Mouse (Mus musculus) embryo, embryonic 10.5 days (tissue): ENCODE measurements around the gene Nol7.
A peak's percentile ranks its signal among the peaks of the same experiment; 100 is the strongest.

Source experiments
- DNase-seq: peaks from one replicate; pipeline ENCODE4 v3.0.0-alpha.2; 2015; ENCODE audit warnings: low spot score

Gene Nol7

DNA sequence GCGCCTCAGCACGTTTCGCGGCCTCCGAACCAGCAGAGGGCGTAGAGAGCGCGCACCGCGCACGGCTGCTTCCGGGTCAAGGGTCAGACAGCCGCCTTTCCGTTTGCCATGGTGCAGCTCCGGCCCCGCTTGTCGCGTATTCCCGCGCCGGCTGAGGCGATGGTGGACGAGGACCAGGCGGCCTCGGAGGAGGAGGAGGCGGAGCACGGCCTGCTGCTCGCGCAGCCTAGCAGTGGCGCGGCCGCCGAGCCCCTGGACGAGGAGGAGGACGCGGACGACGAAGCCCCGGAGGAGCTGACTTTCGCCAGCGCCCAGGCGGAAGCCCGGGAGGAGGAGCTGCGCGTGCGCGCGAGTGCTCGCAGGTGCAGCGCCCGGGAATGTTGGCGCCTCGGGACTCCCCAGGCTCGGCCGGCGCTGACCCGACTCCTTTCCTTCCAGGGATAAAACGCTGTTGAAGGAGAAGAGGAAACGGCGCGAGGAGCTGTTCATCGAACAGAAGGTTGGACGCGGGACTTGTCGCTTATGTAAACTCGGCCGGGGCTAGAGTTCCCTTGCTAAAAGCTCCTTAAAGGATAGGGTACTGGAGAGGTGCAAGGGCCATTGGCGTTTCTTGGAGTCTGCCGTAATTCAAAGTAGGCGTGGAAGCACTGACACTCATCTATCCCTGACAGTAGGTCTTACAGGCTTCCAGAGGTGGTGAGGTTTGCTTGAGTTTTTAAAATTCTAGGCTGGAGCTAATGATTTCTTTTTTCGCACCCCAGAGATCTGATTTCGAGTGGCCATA, at the start of gene Nol7:
Nol7 (plus strand) TSS at position 94 of the 784 bp plus-strand sequence.
- peak; percentile 93 for DNase-seq

DNA sequence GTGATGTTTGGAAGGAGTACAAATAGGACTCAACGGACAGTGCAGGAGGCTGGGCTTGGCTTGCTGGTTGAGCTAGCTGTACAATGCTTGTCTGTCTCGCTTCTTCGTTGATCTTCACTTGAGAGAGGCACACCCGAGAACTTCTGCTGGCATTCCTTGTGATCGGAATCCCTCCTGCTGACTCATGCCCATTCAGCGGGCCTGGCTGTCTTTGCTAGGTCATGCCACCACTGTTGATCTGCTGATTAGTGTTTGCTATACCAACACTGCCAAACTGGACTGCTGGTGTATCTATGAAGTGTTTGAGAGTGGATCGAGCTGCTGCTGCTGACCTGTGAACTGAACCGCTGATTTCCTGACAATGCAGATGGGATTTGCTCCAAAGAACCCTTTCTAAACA, 48.8 kb upstream of the Nol7 start:
- no peak for DNase-seq

DNA sequence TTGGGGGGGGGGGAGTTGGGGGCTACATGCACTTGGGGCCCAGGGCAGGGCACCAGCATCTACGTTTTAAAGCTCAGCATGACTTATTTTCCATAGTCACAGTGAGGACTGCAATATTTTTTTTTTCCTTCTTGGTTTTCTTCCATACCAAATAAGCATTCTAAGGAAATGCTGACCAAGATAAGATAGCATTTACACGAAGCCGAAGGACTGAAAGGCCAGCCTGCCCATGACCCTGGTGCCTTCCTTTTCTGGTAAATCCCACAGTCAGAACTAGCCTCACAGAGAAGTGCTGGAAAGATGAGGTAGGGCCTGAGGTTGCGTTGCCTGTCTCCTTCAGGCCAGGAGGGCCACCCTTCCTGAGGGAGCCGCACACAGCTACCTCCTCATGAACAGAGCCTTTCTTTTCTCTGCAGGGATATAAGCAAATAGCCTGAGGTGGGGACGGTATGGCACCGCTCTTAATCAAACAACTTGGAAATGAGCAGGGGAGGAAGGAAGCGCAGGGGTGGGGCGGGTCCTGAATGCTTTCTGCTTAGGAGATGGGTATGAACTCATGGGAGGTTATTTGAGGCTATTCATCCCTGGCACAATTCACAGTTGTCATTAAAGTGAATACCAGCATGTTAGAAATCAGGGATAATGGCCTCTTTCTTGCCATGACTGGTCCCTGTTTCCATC, 47.6 kb upstream of the Nol7 start:
- DNase-seq, result no peak

DNA sequence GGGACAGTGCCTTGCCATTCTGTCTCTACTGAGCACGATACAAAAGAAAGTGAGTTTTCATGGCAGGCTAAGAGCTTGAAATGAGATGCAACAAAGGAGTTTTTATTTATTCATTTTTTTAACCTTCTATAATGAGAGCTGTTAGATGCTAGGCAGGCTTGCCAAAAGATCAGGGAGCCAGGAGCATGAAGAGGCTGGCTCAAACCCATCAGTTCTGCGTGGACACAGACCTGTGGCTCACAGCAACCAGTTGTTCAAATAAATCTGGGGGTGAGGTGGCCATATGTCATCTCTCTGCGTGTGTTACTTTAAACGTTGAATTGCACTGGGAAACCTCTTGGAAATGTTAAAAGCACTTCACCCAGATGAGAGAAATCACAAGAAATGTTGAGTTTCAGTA, 44.8 kb upstream of the Nol7 start:
- no peak for DNase-seq

DNA sequence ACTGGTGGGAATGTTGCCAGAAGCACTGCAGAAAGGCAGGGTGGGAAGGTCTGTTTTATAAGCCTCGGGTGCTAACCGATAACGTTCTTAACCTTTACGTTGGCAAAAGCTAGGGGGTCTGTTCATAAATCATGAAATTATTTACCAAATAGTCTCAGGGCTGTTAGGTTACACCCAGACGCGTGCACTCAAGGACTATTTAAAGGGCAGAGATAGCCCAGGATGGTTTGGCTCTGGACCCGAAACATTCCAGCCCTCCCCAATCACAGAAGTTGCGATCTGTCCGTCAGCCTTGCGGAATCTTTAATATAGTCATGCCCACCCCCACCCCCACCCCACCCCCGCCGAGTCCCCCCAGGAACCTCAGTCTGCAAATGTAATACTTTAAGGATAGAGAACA, 43.8 kb upstream of the Nol7 start:
- DNase-seq, result no peak

DNA sequence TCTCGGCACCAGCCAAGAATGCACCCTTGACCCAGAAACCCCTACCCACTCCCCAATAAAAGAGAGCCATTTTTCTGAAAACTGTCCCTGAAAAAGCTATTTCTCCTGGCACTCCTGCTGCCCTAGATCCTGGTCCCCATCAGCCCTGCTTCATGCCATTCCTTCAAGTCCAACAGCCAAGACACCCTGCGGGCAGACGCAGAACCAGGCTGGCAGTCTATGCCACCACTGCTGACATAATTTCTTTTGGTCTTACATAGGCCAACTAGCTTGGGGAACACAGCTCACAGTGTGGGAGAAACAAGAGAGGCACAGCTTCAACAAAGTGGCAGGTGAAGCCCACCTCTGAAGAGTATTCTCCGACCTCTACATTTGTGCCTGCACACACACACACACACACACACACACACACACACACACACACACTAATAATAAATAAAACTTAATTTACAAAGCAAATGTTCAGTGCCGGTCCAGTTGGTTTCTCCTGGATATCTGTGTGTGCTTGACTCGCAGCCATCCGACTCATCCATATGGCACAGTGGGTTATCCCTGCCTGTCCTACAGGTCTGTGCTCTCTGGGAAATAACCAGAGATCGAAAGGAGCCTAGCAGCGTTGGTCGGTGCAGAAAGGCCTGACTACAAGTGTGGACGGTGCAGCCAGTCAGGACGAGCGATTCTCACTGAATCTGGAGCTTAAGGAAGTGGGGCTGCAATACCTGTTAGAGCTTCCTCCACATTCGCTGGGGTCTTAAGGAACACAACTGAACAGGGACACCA, 41.7 kb upstream of the Nol7 start:
- no peak for DNase-seq

DNA sequence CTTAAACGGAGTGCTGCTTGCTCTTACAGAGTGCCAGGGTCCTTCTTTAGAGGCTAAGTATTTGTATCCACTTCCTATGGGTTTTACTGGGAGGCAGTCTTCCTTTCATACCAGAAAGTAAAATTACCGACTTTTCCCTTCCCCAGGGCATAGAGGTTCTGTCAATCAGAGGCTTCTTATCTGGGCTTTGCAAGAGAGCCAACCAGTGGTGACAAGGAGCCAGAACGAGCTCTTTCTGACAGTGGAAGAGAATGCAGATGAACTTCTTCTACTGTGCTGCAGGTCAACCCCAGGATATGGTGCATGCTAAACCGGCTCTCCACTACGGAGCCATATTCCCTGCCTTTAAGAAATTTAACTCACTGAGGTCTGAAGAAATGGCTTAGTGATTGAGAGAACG, 37.7 kb upstream of the Nol7 start:
- DNase-seq, result no peak

DNA sequence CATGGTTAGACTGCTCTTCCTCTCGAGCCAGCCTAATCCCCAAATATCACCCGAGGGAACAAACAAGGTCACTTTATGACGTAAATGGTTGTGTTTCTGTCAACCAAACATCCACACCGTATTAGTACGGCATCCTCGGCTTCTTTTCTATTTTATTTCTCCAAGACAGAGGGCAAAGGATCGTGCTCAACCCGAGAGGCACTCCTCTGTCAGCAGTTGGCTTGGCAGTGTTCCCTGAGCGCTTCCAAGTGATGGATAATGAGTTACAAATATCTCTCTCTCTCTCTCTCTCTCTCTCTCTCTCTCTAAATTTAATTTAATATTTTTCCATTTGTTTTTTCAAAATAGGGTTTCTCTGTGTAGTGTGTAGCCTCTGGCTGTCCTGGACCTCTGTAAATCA, 35.8 kb upstream of the Nol7 start:
- no peak for DNase-seq

DNA sequence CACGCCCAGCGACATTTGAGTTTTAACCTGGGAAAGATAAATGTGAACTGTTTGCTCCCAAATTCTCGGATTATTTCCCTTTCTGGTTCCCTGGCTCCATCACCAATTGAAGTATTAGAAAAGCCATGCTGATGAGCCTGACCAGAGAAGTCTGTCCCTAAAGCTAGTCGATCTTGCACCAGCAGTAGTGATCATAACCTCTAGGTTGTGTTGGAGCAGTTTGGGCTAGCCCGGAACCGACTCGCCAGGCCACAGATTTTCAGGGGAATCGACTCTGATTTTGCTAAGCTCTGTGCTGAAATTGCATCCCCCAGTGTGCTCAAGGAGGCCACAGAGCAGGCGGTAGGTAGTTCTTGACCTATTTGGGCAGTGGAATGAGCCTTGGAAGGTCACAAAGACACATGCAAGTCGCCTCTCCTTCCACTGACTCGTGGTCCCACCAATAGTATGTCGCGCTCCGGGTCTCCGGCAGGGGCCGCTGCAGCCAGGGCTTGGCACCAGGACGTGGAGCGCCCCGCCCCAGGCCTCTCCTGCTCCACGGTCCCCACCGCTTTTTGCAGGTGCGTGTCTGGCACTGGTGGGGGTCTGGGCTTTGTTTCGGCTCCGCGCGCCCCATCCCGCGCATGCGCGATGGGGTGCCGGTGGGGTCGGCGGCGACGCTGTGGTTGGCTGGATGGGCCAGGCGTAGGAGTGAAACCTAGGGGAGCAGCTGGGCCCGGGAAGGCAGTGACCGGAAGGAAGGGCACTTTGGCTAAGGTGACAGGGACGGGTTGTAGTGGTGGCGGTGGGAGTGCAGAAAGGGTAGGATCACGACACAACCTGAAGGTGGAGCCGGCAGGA, 33.0 kb upstream of the Nol7 start, which contains the start of gene Sirt5:
Sirt5 (plus strand) TSS at position 512 of the 840 bp plus-strand sequence.
- peak; percentile 94 for DNase-seq

DNA sequence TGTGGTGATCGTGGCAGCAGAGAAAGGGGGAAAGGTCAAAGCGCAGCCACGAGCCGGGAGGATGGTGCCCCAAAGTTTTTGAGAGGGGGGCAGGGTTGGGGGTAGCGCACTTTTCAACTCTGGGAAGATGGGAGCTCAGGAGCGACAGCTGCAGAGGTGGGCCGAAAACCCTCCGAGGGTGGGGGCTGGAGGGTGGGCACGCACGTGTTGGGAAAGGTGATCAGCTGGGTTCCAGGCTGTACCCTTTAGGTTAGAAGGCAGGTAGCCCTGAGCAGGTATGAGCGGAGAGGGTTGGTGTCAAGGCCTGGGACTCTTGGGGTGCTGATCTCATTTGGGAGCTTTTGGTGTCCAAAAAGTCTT, 32.4 kb upstream of the Nol7 start:
- DNase-seq, result no peak

DNA sequence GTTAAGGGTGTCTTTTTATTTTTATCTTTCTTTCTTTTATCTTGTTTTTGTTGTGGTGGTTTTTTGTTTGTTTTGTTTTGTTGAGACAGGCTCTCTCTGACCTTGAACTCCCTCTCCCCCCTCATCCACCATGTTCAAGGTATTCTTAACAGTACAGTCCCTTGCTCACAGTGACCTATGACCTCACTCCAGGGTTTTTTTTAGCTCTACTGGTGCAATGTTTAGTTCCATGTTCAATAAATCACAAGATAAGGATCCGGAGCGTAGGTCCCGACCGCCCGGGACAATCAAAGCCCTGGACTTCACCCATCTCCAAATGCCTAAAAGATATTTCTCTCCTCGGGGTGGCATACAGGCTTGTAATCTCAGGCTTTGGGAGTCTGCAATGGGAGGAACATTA, 28.1 kb upstream of the Nol7 start:
- no peak for DNase-seq

DNA sequence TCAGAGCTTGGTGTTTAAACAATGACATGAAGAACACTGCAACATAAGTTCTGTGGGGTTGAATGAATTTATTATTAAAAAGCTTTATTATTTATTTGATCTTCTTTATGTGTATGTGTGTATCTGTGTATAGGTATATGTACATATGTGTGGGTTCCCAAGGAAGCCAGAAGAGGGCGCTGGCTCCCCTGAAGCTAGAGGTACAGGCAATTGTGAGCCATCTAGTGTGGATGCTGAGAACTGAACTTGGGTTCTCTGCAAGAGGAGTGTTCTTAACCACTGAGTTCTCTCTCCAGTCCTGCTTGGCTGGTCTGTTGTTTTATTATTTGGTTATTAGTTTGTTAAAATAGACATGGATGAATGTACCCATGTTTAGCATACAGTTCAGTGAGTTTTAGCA, 25.3 kb upstream of the Nol7 start:
- no peak for DNase-seq

DNA sequence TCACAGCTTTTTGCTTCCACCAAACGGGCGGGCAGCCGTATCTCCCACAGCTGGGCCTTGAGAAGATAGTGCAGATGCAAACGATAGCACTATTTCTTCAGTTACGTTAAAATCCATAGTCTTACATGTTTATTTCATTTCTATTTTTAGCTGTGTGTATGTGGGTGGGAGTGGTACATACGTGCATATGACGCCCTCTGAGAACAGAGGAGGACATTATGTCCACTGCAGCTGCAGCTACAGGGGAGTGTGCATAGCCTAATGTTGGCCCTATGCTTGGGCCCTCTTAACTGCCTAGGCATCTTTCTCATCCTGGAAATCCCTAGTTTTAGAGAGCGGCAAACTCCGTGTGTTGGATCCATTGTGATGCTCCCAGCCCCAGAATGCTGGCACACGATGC, 24.0 kb upstream of the Nol7 start:
- DNase-seq, result no peak

DNA sequence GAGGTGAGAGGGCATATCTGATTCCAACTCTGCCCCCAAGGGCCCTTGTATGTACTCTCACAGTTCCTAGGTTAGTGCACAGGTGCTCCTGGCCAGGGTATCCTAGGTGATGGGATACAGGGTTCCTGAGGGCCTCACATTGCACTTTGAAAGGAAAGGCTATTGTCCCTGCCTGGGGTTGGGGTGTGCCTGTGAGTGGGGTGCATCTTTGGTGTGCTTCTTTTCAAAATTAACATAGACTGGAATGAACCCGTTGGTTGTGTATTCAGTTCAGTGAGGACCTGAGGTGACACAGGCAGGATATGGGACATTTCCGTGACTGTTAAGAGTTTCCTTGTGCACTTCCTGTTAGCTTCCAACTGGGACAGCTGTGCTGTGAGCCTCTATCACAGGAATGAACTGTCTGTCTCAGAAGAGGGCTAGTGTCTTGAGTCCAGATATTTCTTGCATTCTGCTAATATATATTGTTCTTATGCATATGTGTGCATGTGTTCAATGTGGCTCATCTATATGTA, 23.2 kb upstream of the Nol7 start:
- DNase-seq, result no peak

DNA sequence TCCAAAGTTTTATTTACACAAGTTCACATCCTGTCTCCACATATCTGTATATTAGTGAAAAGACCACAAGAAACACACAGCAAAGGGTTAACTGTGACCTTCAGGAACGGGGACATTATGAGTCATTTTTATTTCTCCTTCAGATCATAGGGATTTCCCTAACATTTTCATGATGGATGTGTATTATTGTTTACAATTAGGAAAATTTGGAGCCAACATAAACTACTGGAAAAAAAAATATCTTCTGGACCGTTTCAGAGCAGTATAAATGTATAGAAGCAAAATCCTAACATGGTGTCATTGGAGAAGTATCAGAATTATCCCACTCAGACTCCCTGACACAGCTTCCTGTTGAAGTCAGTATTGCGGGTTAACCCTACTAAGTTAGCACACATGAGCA, 18.2 kb upstream of the Nol7 start:
- no peak for DNase-seq

DNA sequence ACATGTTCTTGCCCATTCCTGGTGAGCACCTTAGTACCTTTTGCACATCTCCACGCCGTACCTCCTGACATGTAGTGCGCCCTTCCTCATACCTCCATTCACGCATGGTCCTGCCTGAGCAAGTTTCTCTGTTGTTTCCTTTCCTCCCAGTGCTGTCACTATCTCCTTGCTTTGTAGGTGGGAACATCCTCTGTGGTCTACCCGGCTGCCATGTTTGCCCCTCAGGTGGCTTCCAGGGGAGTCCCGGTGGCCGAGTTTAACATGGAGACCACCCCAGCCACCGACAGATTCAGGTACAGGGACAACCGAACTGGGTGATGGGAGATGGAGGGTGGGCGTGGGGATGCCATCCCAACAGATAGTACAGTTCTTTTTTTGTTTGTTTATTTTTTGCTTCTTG, 12.9 kb upstream of the Nol7 start:
- DNase-seq, result no peak

DNA sequence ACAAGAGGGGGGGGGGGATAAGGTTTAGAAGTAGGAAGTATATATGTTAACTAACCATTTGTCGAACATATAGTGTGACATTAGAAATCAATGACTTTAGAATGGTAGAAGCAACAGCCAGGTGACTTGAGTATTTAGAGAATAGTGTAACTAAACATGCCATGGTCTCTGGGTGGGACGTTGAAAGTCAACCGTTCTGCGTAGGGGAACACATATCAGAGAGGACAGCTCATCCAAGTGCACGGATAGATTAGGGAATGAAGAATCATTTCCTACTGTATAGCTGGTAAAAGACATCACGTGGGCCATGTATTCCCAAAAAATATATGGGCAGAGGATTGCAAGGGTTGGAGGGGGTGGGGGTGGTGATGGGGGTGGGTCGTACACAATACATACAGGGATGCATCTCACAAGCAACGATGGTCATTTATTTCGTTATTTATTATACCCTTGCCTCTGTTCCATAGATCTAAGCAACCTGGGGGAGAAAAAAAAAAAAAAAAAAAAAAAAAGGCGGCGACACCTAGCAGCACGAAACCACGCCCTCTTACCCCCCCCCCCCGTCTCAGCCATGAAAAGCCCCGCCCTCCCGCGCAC, 392 bp upstream of the Nol7 start:
- no peak for DNase-seq

DNA sequence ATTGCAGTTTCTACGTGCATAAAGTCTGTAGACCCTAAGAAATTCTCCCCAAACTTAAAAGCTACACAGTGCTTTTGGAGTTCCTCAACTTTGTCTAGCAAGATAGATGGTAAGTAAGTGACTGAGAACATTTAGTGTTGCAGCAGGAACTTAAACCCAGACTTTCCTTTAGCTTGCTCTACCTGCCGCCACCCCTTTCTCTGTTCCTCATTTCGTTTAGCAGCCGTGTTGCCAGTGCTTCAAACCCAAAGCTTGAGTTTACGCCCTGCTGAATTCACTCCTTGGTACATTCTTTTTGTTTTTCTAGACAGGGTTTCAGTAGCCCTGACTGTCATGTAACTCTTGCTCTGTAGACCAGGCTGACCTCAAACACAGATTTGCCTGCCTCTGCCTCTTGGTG, 1.4 kb downstream of the Nol7 start:
- DNase-seq, result no peak

DNA sequence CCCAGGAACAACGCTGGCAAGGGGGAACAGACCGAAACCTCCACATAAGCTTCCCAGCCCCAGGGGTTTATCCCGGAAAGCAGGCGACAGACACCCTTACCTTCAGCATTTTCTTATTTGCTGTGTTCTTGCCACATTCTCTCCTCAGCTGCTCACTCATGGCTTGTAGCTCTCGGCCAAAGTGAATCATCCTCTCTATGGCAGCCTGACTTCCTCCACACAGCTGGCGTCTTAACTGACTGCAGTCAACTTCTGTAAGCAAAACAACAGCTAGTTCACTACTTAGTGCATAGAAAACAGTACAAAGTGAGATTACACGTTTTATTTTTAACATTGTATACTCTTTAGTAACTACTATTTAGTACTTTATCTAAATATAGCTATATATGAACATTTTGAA, 14.1 kb downstream of the Nol7 start:
- no peak for DNase-seq

DNA sequence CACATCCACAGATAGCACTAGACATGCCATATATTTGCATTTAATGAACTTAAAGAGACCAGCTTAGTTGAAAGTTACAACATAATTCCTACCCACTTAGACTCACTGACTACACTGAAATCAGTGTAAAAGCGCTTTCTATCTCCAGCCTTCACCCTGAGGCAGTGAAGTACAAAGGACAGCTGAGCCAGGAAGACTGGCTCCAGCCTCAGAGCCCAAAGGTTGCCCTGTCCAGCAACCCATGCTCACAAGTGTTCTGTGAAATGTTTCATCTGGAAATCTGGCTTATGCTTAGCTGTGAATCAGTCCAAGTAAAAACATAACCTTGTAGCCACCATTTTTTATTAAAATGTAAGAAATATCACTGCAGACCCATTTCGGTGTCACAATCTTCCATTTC, 15.4 kb downstream of the Nol7 start:
- DNase-seq, result no peak

DNA sequence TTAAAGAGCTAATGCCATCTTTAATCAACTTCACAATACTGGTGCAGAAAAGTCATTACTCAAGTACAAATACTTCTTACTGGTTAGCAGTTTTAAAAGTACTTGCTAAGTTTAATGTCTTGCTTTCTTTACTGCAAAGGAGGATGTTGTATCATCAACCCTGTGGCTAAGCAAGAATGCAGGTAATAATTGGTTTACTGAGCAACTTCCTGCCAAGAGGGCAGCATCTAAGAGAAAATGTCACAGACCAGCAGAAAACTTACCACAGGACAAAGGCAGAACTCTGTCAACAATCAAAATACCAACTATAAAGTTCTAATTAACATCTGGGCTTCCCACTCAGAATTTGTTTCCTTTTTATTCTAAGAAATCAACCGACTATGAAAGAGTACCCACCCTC, 17.1 kb downstream of the Nol7 start:
- DNase-seq, result no peak

DNA sequence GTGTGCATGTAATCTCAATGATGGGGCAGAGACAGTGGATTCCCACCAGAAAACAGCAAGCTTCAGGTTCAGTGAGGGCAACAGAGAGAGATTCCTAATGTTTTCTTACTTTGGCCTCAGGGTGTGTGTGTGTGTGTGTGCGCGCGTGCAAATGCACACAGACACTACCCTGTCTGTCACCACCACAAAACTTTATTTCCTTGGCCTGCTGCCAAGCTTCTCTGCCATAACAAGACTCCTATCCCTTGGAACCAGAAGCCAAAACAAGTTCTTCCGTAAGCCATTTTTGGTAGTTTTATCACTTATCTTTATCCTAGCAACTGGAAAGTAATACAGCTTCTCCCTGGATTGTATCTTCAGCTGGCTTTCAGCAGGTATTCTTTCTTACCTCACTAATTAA, 30.2 kb downstream of the Nol7 start:
- no peak for DNase-seq
